Mouse (Mus musculus): ENCODE measurements around the gene Ces2e.
"Not testable (repeated sequence)": the region's sequence is repeated elsewhere in the genome, so short reads cannot be mapped to it uniquely, and the experiment has no call there.

Ces2e gene

GRCm38 (mm10) chr8:104925972-104926596, at the start of gene Ces2e:
Gene Ces2e (plus strand): TSS chr8:104926260.
- DNase-seq (ENCODE audit: low spot score) = no peak

GRCm38 (mm10) chr8:104886223-104886926, 39.7 kb upstream of the Ces2e start:
- not testable (repeated sequence) for DNase-seq (ENCODE audit: low spot score)

- no peak for DNase-seq (ENCODE audit: low spot score)
These were observed 24.3 kb upstream of the Ces2e start for GRCm38 (mm10) chr8:104901746-104902145.

GRCm38 (mm10) chr8:104907111-104907510, 18.9 kb upstream of the Ces2e start:
- no peak for DNase-seq (ENCODE audit: low spot score)

- DNase-seq (ENCODE audit: low spot score) = not testable (repeated sequence)
These were observed 17.0 kb upstream of the Ces2e start for GRCm38 (mm10) chr8:104909021-104909420.

GRCm38 (mm10) chr8:104909651-104910050, 16.4 kb upstream of the Ces2e start:
- not testable (repeated sequence) for DNase-seq (ENCODE audit: low spot score)

- DNase-seq (ENCODE audit: low spot score) = no peak
These were observed 1.2 kb downstream of the Ces2e start for GRCm38 (mm10) chr8:104927301-104927700.

- no peak for DNase-seq (ENCODE audit: low spot score)
These were observed 18.6 kb downstream of the Ces2e start for GRCm38 (mm10) chr8:104944665-104945064.

GRCm38 (mm10) chr8:104947056-104947455, 21.0 kb downstream of the Ces2e start, which contains the start of gene Ces2f:
Gene Ces2f (plus strand): TSS chr8:104947356.
- DNase-seq (ENCODE audit: low spot score) = no peak

GRCm38 (mm10) chr8:104949031-104949430, 23.0 kb downstream of the Ces2e start:
- DNase-seq (ENCODE audit: low spot score) = no peak

- no peak for DNase-seq (ENCODE audit: low spot score)
These were observed 35.5 kb downstream of the Ces2e start, which contains the start of gene Ces2g for GRCm38 (mm10) chr8:104961537-104961961. Gene Ces2g (plus strand): TSS chr8:104961718.

GRCm38 (mm10) chr8:104962229-104962901, 36.3 kb downstream of the Ces2e start:
- no peak for DNase-seq (ENCODE audit: low spot score)

- DNase-seq (ENCODE audit: low spot score) = no peak
These were observed 37.4 kb downstream of the Ces2e start for GRCm38 (mm10) chr8:104963375-104963894.

- no peak for DNase-seq (ENCODE audit: low spot score)
These were observed 58.1 kb downstream of the Ces2e start for GRCm38 (mm10) chr8:104984126-104984525.
